Comparison of ENCODE assay signal across 11 mouse cellular contexts in genomic region chr13:24882411-24882810, GRCm38 (mm10). TPM values are rescaled to one million over a fixed set of nuclear protein-coding genes. Genes with fewer than 3 reads are reported as not detected.
DNase-seq lines count a peak whose midpoint lies in the region.
"Had no signal": no experiment of that assay in that cellular context is flagged by ENCODE, and none has a peak within 500 bp of the region (broad histone marks: within the 10 kb centered on the region; RNA-seq: fewer than 3 reads in every experiment).

No protein-coding gene starts in this region.

- DNase-seq in adrenal gland, postnatal 10 days = peak; percentile 37
- DNase-seq in adrenal gland, postnatal 4 days (ENCODE audit: low spot score in 2 of 2) = no peak
- peak; percentile 44 for DNase-seq in heart, postnatal 4 days
- no peak for DNase-seq in heart, adult 8-10 months (ENCODE audit: low spot score)
- peak; percentile 12 for DNase-seq in right cerebral cortex, postnatal 4 days
- no peak for DNase-seq in right cerebral cortex, postnatal 10 days (ENCODE audit: low spot score in 2 of 2)
- DNase-seq in thymus, postnatal 4 days = peak; percentile 59
- no peak for DNase-seq in adipocyte (ENCODE audit: low spot score)
- DNase-seq: cerebellum, adult 18-20 months; right cerebral cortex, adult 18-20 months had no signal

RNA-seq across cellular contexts. Expression of gene D130043K22Rik, which starts 37.5 kb away (rescaled TPM):
- total RNA-seq in adrenal gland, postnatal 10 days (2021) = 1 to 10 TPM; 1.2 to 1.4 TPM
- total RNA-seq in adrenal gland, postnatal 4 days (2021) = 1 to 10 TPM; 1.0 to 1.6 TPM
- total RNA-seq in heart, postnatal 4 days (2021) = under 1 TPM in 1 of 2 experiments, not detected in 1; 0.05 TPM
- total RNA-seq in heart, adult 8-10 months (2022) = not detected
- total RNA-seq: megakaryocyte progenitor cell, adult 5-6 weeks had no signal

RNA-seq across cellular contexts. Expression of gene Tdp2, which starts 50.9 kb away (rescaled TPM):
- total RNA-seq in adrenal gland, postnatal 10 days (2021) = 10 to 100 TPM; 23.1 to 31.6 TPM
- 10 to 100 TPM; 39.4 to 40.7 TPM for total RNA-seq in adrenal gland, postnatal 4 days (2021)
- total RNA-seq in heart, postnatal 4 days (2021) = 10 to 100 TPM; 16.9 to 21.0 TPM
- 10 to 100 TPM; 11.3 to 14.2 (median 13.3) TPM for total RNA-seq in heart, adult 8-10 months (2022)

RNA-seq across cellular contexts. Expression of gene Acot13, which starts 51.1 kb away (rescaled TPM):
- total RNA-seq in adrenal gland, postnatal 10 days (2021) = 100 to 1,000 TPM; 125 to 155 TPM
- total RNA-seq in adrenal gland, postnatal 4 days (2021) = 10 to 100 TPM; 49.6 to 58.0 TPM
- 100 to 1,000 TPM; 233 to 245 TPM for total RNA-seq in heart, postnatal 4 days (2021)
- 100 to 1,000 TPM; 404 to 453 (median 416) TPM for total RNA-seq in heart, adult 8-10 months (2022)

RNA-seq across cellular contexts. Expression of gene Aldh5a1, which starts 55.0 kb away (rescaled TPM):
- total RNA-seq in adrenal gland, postnatal 10 days (2021) = 10 to 100 TPM; 16.6 to 19.7 TPM
- 10 to 100 TPM; 20.3 to 22.0 TPM for total RNA-seq in adrenal gland, postnatal 4 days (2021)
- total RNA-seq in heart, postnatal 4 days (2021) = 10 to 100 TPM; 22.8 to 24.5 TPM
- 10 to 100 TPM; 26.2 to 29.8 (median 27.0) TPM for total RNA-seq in heart, adult 8-10 months (2022)

Comparison
In these comparisons a context has a peak if more than half of its experiments do, and no peak if none do; other contexts are left out.
1. DNase-seq: peak in adrenal gland, postnatal 10 days (single experiment), heart, postnatal 4 days (single experiment), right cerebral cortex, postnatal 4 days (single experiment) and thymus, postnatal 4 days (single experiment); none in adrenal gland, postnatal 4 days (0 of 2), heart, adult 8-10 months (single experiment), right cerebral cortex, postnatal 10 days (0 of 2) and adipocyte (single experiment).